Mouse (Mus musculus) hindbrain, embryonic 11.5 days (tissue): Measurements from ENCODE around the gene Elp1. TPM values are rescaled to one million over a fixed set of nuclear protein-coding genes. Genes with fewer than 3 reads are reported as not detected.

ENCODE experiments used
- ATAC-seq: fragments of 200-750 bp; cut with Nextera tagmentation; 2 replicates; pipeline ENCODE4 v1.8.0; 2017; ENCODE audit warnings: mild to moderate bottlenecking, moderate TSS enrichment, moderate library complexity; ENCODE audit not compliant: low FRiP score
- DNase-seq: peaks from one replicate; pipeline ENCODE4 v3.0.0-alpha.2; 2015; ENCODE audit warnings: low spot score
- H3K27ac ChIP-seq: fragments of 300-500 bp; sonication (generic); 2 replicates; pipeline ENCODE4 v1.5.1; 2014; ENCODE audit warnings: mild to moderate bottlenecking, low read depth, low read length
- H3K27me3 ChIP-seq: fragments of 300-500 bp; sonication (generic); 2 replicates; pipeline ENCODE4 v1.6.1; 2014; ENCODE audit warnings: mild to moderate bottlenecking, low read length, moderate library complexity, mixed read lengths; ENCODE audit not compliant: control insufficient read depth, insufficient read depth
- H3K36me3 ChIP-seq: fragments of 300-500 bp; sonication (generic); 2 replicates; pipeline ENCODE4 v1.6.1; 2014; ENCODE audit warnings: mild to moderate bottlenecking, low read length, moderate library complexity, mixed read lengths; ENCODE audit not compliant: control insufficient read depth, insufficient read depth
- H3K4me1 ChIP-seq: fragments of 300-500 bp; sonication (generic); replicated peaks from 2 replicates; pipeline ENCODE4 v1.6.1; 2014; ENCODE audit warnings: low read length, mixed read lengths; ENCODE audit not compliant: control insufficient read depth, insufficient read depth
- H3K4me2 ChIP-seq: fragments of 300-500 bp; sonication (generic); replicated peaks from 2 replicates; pipeline ENCODE4 v1.6.1; 2014; ENCODE audit warnings: mild to moderate bottlenecking, low read depth, low read length
- H3K4me3 ChIP-seq: fragments of 300-500 bp; sonication (generic); 2 replicates; pipeline ENCODE4 v1.5.1; 2014; ENCODE audit warnings: low read depth, low read length
- H3K9ac ChIP-seq: fragments of 300-500 bp; sonication (generic); 2 replicates; pipeline ENCODE4 v1.6.1; 2014; ENCODE audit warnings: low read depth, low read length
- H3K9me3 ChIP-seq: fragments of 300-500 bp; sonication (generic); 2 replicates; pipeline ENCODE4 v1.6.1; 2016; ENCODE audit warnings: low read length; ENCODE audit not compliant: control insufficient read depth
- WGBS: fragments of 180-500 bp; shearing (Covaris S2); extraction: QIAGEN DNeasy Blood & Tissue Kit; methylation state at CpG from one replicate; pipeline ENCODE4 v1.1.7; 2014; 5-methylcytosine and 5-hydroxymethylcytosine counted together
- polyA plus RNA-seq: library from polyadenylated mRNA; unstranded; fragments of >200 nt; fragmentation: Nextera tagmentation; extraction: Ambion mirVana; gene quantifications from 2 replicates; pipeline ENCODE4 v1.2.1, GENCODE M21; 2014

Gene Elp1
- polyA plus RNA-seq, 1 experiment from 2014 or later: 74.9 TPM

GRCm38 (mm10) chr4:56740020-56740485 is 62.1 kb downstream of the Elp1 start, which contains the start of gene Gm26657:
Gm26657 (plus strand) TSS chr4:56740070.
- WGBS: 89% methylated on average over 18 of the region's 18 CpGs
- no peak within 1 kb of the TSS for H3K4me2 ChIP-seq
- DNase-seq (no peak), ATAC-seq (no peak)
- no peak within 1 kb of the TSS for H3K27ac ChIP-seq
- no peak within 1 kb of the TSS for H3K4me3 ChIP-seq
- H3K36me3 ChIP-seq: no peaks in the 10 kb centered on the region
- no peaks in the 10 kb centered on the region for H3K9me3 ChIP-seq
- H3K27me3 ChIP-seq: no peaks in the 10 kb centered on the region
- H3K4me1 ChIP-seq: no peaks in the 10 kb centered on the region
- no peak within 1 kb of the TSS for H3K9ac ChIP-seq

GRCm38 (mm10) chr4:56725839-56726238 is 76.3 kb downstream of the Elp1 start:
- H3K4me2 ChIP-seq: no peak overlapping the region
- H3K4me1 ChIP-seq: no peaks in the 10 kb centered on the region
- DNase-seq (peak; percentile 31), ATAC-seq (no peak)
- WGBS: 58% methylated on average over 8 of the region's 8 CpGs
- H3K9me3 ChIP-seq: no peaks in the 10 kb centered on the region
- no peaks in the 10 kb centered on the region for H3K36me3 ChIP-seq
- H3K4me3 ChIP-seq: no peak overlapping the region
- H3K27me3 ChIP-seq: no peaks in the 10 kb centered on the region
- no peak overlapping the region for H3K27ac ChIP-seq
- H3K9ac ChIP-seq: no peak overlapping the region

- WGBS: 95% methylated on average over 6 of the region's 6 CpGs
- Histone ChIP-seq H3K27ac (no peak overlapping the region), H3K4me2 (no peak overlapping the region), H3K27me3 (no peaks in the 10 kb centered on the region), H3K36me3 (no peaks in the 10 kb centered on the region), H3K9me3 (no peaks in the 10 kb centered on the region), H3K4me3 (no peak overlapping the region), H3K9ac (no peak overlapping the region), H3K4me1 (no peaks in the 10 kb centered on the region)
- DNase-seq (no peak), ATAC-seq (no peak)
These were observed 78.9 kb downstream of the Elp1 start for GRCm38 (mm10) chr4:56723237-56723636.

- no peak overlapping the region for H3K4me3 ChIP-seq
- ATAC-seq: no peak
- DNase-seq: no peak
These were observed 79.8 kb downstream of the Elp1 start for GRCm38 (mm10) chr4:56722346-56722745.

GRCm38 (mm10) chr4:56721469-56721868 is 80.7 kb downstream of the Elp1 start:
- Histone ChIP-seq H3K4me3 (no peak overlapping the region), H3K36me3 (no peaks in the 10 kb centered on the region), H3K27me3 (no peaks in the 10 kb centered on the region), H3K27ac (no peak overlapping the region), H3K9me3 (no peaks in the 10 kb centered on the region), H3K9ac (no peak overlapping the region), H3K4me2 (no peak overlapping the region), H3K4me1 (no peaks in the 10 kb centered on the region)
- ATAC-seq (no peak), DNase-seq (peak; percentile 58)
- 36% methylated on average over 3 of the region's 3 CpGs for WGBS

More at GRCm38 (mm10) chr4:56722346-56722745, 79.8 kb downstream of the Elp1 start:
- Histone ChIP-seq H3K27ac (no peak overlapping the region), H3K36me3 (no peaks in the 10 kb centered on the region), H3K4me1 (no peaks in the 10 kb centered on the region), H3K9me3 (no peaks in the 10 kb centered on the region), H3K9ac (no peak overlapping the region), H3K27me3 (no peaks in the 10 kb centered on the region), H3K4me2 (no peak overlapping the region)
- WGBS: 66% methylated on average over 6 of the region's 6 CpGs

GRCm38 (mm10) chr4:56720403-56720802 is 81.7 kb downstream of the Elp1 start:
- ATAC-seq (no peak), DNase-seq (no peak)
- H3K9me3 ChIP-seq: no peaks in the 10 kb centered on the region
- WGBS: 86% methylated on average over 9 of the region's 9 CpGs
- no peak overlapping the region for H3K4me3 ChIP-seq
- H3K36me3 ChIP-seq: no peaks in the 10 kb centered on the region
- no peak overlapping the region for H3K9ac ChIP-seq
- H3K27me3 ChIP-seq: no peaks in the 10 kb centered on the region
- H3K4me2 ChIP-seq: no peak overlapping the region
- no peak overlapping the region for H3K27ac ChIP-seq
- H3K4me1 ChIP-seq: no peaks in the 10 kb centered on the region

- Histone ChIP-seq H3K9me3 (no peaks in the 10 kb centered on the region), H3K4me1 (no peaks in the 10 kb centered on the region), H3K27ac (no peak overlapping the region), H3K27me3 (no peaks in the 10 kb centered on the region), H3K36me3 (no peaks in the 10 kb centered on the region), H3K4me2 (no peak overlapping the region), H3K9ac (no peak overlapping the region), H3K4me3 (no peak overlapping the region)
- no peak for DNase-seq
- 69% methylated on average over 9 of the region's 9 CpGs for WGBS
- no peak for ATAC-seq
These were observed 82.7 kb downstream of the Elp1 start for GRCm38 (mm10) chr4:56719456-56719855.

- Histone ChIP-seq H3K36me3 (no peaks in the 10 kb centered on the region), H3K9ac (no peak overlapping the region), H3K9me3 (no peaks in the 10 kb centered on the region), H3K27ac (no peak overlapping the region), H3K4me1 (no peaks in the 10 kb centered on the region), H3K4me2 (no peak overlapping the region), H3K4me3 (no peak overlapping the region), H3K27me3 (no peaks in the 10 kb centered on the region)
- DNase-seq: no peak
- 79% methylated on average over 12 of the region's 12 CpGs for WGBS
- no peak for ATAC-seq
These were observed 83.3 kb downstream of the Elp1 start for GRCm38 (mm10) chr4:56718573-56719442.

GRCm38 (mm10) chr4:56717932-56718331 is 84.2 kb downstream of the Elp1 start:
- Histone ChIP-seq H3K4me2 (no peak overlapping the region), H3K27me3 (no peaks in the 10 kb centered on the region), H3K4me3 (no peak overlapping the region), H3K9me3 (no peaks in the 10 kb centered on the region), H3K9ac (no peak overlapping the region), H3K27ac (no peak overlapping the region), H3K4me1 (no peaks in the 10 kb centered on the region), H3K36me3 (no peaks in the 10 kb centered on the region)
- 97% methylated on average over 3 of the region's 3 CpGs for WGBS
- DNase-seq (no peak), ATAC-seq (no peak)
